Mouse (Mus musculus): ENCODE data around the gene Spdl1.

GRCm38 (mm10) chr11:34868626-34869025 is 35.2 kb upstream of the Spdl1 start:
- peak; percentile 34 for TF ChIP-seq CTCF (IDR thresholded peaks at IDR 0.05; ENCODE audit: extremely low read depth, insufficient read depth, low read length)
- TF ChIP-seq POLR2A (IDR thresholded peaks at IDR 0.05; ENCODE audit: extremely low read depth, insufficient read depth, low read length): no peak
